Mouse (Mus musculus): ENCODE measurements around the gene Lclat1. TPM values are rescaled to one million over a fixed set of nuclear protein-coding genes. Genes with fewer than 3 reads are reported as not detected.
A peak's percentile ranks its signal among the peaks of the same experiment; 100 is the strongest.

Gene Lclat1
- polyA plus RNA-seq, 1 experiment from 2014 or later = 19.9 TPM

DNA sequence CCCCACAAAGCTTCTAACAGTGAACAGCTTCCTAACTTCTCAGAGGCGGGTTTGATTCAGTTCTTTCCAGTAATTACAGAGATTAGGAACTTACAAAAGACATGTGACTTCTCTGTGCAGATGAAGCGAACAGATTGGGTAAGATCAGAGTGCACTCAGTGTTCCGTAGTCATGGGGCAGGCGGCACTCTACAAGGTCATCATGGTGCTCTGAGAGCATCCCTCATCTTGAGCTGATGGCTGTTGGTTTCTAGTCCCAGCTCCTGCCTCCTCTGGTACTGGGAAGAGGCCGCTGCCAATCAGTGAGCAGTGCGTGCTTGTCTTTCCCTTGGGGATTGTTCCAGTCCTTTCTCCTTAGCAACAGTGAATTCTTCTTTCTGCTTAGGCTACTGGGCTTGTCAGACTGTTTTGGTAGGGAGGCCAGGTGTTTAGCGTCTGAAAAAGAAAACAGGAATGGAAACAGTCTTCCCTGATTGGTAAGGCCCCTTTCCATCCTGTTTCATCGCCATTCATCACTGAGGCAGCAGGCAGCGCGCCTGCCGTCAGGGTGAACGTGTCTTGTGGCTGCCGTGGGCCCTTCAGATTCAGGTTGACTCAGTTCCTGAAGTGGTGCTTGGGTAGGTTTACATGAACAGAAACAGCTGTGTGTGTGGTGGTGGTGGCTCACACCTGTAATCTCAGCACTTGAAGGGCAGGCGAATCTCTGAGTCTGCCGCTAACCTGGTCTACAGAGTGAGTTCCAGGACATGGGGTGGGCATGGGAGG lies 54.8 kb downstream of the Lclat1 start:
- no peaks in the 10 kb centered on the region for H3K9me3 ChIP-seq (ENCODE audit: control insufficient read depth, low read length)
- whole genome bisulfite sequencing = 82% methylated on average over 15 of the region's 15 CpGs
- no peak overlapping the region for H3K9ac ChIP-seq (ENCODE audit: low read depth, low read length)
- no peaks in the 10 kb centered on the region for H3K27me3 ChIP-seq (replicated peaks; ENCODE audit: control insufficient read depth, insufficient read depth, low read length)
- DNase-seq (ENCODE audit: low spot score) = no peak
- H3K4me1 ChIP-seq (ENCODE audit: control insufficient read depth, insufficient read depth, low read length) = no peaks in the 10 kb centered on the region; the same call in 1 of the 2 replicates
- no peak overlapping the region for H3K27ac ChIP-seq (replicated peaks; ENCODE audit: low read depth, low read length)
- no peak overlapping the region for H3K4me3 ChIP-seq (ENCODE audit: low read depth, low read length)
- H3K36me3 ChIP-seq (ENCODE audit: control insufficient read depth, insufficient read depth, low read length) = 0 out of 2 replicates have a peak, but pooled peaks cover 5% of the 10 kb centered on the region
- no peak for ATAC-seq (ENCODE audit: low read depth)
- H3K4me2 ChIP-seq (ENCODE audit: low read depth, low read length) = no peak overlapping the region

DNA sequence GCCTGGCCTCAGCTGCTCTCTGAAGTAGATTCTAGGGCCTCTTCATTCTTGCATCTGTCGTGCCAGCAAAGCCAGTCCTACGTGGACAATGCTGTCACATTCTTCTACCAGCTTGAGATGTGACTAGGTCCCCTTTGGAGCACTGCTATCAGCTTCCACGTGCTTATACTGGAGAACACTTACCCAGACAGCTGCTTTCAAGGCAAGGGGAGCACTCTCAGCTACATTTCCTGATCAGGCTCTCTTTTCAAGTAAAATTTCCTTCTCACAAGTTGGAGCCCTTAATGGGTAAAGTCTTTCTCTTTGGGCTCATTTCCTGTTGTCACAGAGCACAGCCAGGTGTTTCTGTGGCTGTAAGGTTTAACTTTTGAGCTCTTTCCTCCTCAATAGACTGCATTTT lies 55.8 kb downstream of the Lclat1 start:
- ATAC-seq (ENCODE audit: low read depth) = no peak

DNA sequence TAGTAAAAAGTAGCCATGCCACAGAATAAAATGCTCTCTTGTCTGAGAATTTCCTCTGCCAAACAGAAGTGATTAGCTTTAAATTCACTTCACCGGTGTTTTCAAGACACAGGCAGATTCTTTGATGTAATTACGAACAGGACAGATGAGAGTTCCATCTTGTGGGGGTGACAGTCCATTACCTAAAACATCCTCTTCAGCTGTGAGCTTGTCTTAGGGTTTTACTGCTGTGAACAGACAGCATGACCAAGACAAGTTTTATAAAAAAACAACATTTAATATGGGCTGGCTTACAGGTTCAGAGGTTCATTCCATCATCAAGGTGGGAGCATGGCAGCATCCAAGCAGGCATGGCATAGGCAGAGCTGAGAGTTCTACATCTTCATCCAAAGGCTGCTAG lies 56.3 kb downstream of the Lclat1 start:
- no peak overlapping the region for H3K4me2 ChIP-seq (ENCODE audit: low read depth, low read length)
- 0 out of 2 replicates have a peak, but pooled peaks cover 5% of the 10 kb centered on the region for H3K36me3 ChIP-seq (ENCODE audit: control insufficient read depth, insufficient read depth, low read length)
- DNase-seq (ENCODE audit: low spot score) = no peak
- H3K9me3 ChIP-seq (ENCODE audit: control insufficient read depth, low read length) = no peaks in the 10 kb centered on the region
- no peak overlapping the region for H3K4me3 ChIP-seq (ENCODE audit: low read depth, low read length)
- H3K9ac ChIP-seq (ENCODE audit: low read depth, low read length) = no peak overlapping the region
- no peaks in the 10 kb centered on the region for H3K27me3 ChIP-seq (replicated peaks; ENCODE audit: control insufficient read depth, insufficient read depth, low read length)
- ATAC-seq (ENCODE audit: low read depth) = no peak
- no peak overlapping the region for H3K27ac ChIP-seq (replicated peaks; ENCODE audit: low read depth, low read length)
- 73% methylated on average over 2 of the region's 2 CpGs for WGBS
- H3K4me1 ChIP-seq (ENCODE audit: control insufficient read depth, insufficient read depth, low read length) = no peaks in the 10 kb centered on the region; the same call in 1 of the 2 replicates

More for the DNA sequence above, 55.8 kb downstream of the Lclat1 start:
- DNase-seq (ENCODE audit: low spot score) = no peak
- Histone ChIP-seq H3K4me3 (ENCODE audit: low read depth, low read length) (no peak overlapping the region), H3K9me3 (ENCODE audit: control insufficient read depth, low read length) (no peaks in the 10 kb centered on the region), H3K4me1 (ENCODE audit: control insufficient read depth, insufficient read depth, low read length) (no peaks in the 10 kb centered on the region; the same call in 1 of the 2 replicates), H3K27ac (replicated peaks; ENCODE audit: low read depth, low read length) (no peak overlapping the region), H3K4me2 (ENCODE audit: low read depth, low read length) (no peak overlapping the region), H3K27me3 (replicated peaks; ENCODE audit: control insufficient read depth, insufficient read depth, low read length) (no peaks in the 10 kb centered on the region), H3K36me3 (ENCODE audit: control insufficient read depth, insufficient read depth, low read length) (0 out of 2 replicates have a peak, but pooled peaks cover 5% of the 10 kb centered on the region), H3K9ac (ENCODE audit: low read depth, low read length) (no peak overlapping the region)
- WGBS = 56% methylated on average over 3 of the region's 3 CpGs

DNA sequence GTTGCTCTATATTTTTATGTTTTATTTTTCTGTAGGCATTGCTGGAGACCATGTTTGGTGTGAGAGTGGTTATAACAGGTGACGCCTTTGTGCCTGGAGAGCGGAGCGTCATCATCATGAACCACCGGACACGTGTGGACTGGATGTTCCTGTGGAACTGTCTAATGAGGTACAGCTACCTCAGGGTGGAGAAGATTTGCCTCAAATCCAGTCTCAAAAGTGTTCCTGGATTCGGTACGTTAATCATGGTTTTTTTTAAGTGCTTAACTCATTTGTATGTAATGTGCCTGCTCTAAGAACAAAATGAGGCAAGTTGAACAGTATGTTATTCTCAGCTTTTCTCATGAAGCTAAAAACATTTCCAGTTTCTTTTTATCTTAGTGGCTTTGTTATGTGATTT lies 61.7 kb downstream of the Lclat1 start:
- 84% methylated on average over 7 of the region's 7 CpGs for WGBS
- Histone ChIP-seq H3K9me3 (ENCODE audit: control insufficient read depth, low read length) (no peaks in the 10 kb centered on the region), H3K9ac (ENCODE audit: low read depth, low read length) (no peak overlapping the region), H3K36me3 (ENCODE audit: control insufficient read depth, insufficient read depth, low read length) (0 out of 2 replicates have a peak, but pooled peaks cover 13% of the 10 kb centered on the region), H3K4me2 (ENCODE audit: low read depth, low read length) (no peak overlapping the region), H3K27ac (replicated peaks; ENCODE audit: low read depth, low read length) (no peak overlapping the region), H3K4me3 (ENCODE audit: low read depth, low read length) (no peak overlapping the region), H3K27me3 (replicated peaks; ENCODE audit: control insufficient read depth, insufficient read depth, low read length) (no peaks in the 10 kb centered on the region), H3K4me1 (ENCODE audit: control insufficient read depth, insufficient read depth, low read length) (no peaks in the 10 kb centered on the region; the same call in 1 of the 2 replicates)
- no peak for DNase-seq (ENCODE audit: low spot score)
- ATAC-seq (ENCODE audit: low read depth) = no peak

DNA sequence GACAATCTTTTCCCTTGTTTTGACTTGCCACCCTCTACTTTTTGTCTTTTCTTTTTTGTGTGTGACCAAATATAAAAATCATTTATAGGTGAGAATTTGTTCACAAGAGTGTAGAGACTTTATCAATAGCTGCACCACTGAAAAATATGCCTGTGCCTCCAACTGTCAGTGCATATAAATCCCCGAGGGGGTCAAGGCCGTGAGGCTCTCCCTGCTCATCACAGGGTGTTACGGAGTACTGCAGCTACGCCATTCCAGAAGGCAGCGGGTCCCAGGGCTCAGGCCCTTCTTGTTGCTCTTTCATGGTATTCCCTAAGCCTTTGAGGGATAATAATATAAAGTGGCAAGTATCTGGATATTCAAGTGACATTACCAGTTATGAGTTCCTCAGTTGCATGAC lies 62.4 kb downstream of the Lclat1 start:
- no peaks in the 10 kb centered on the region for H3K27me3 ChIP-seq (replicated peaks; ENCODE audit: control insufficient read depth, insufficient read depth, low read length)
- H3K27ac ChIP-seq (replicated peaks; ENCODE audit: low read depth, low read length) = no peak overlapping the region
- 0 out of 2 replicates have a peak, but pooled peaks cover 9% of the 10 kb centered on the region for H3K36me3 ChIP-seq (ENCODE audit: control insufficient read depth, insufficient read depth, low read length)
- no peak for DNase-seq (ENCODE audit: low spot score)
- H3K4me2 ChIP-seq (ENCODE audit: low read depth, low read length) = no peak overlapping the region
- H3K4me3 ChIP-seq (ENCODE audit: low read depth, low read length) = no peak overlapping the region
- no peak overlapping the region for H3K9ac ChIP-seq (ENCODE audit: low read depth, low read length)
- H3K4me1 ChIP-seq (ENCODE audit: control insufficient read depth, insufficient read depth, low read length) = peaks cover 7% of the 10 kb centered on the region
- no peaks in the 10 kb centered on the region for H3K9me3 ChIP-seq (ENCODE audit: control insufficient read depth, low read length)
- no peak for ATAC-seq (ENCODE audit: low read depth)
- WGBS = 81% methylated on average over 5 of the region's 5 CpGs

DNA sequence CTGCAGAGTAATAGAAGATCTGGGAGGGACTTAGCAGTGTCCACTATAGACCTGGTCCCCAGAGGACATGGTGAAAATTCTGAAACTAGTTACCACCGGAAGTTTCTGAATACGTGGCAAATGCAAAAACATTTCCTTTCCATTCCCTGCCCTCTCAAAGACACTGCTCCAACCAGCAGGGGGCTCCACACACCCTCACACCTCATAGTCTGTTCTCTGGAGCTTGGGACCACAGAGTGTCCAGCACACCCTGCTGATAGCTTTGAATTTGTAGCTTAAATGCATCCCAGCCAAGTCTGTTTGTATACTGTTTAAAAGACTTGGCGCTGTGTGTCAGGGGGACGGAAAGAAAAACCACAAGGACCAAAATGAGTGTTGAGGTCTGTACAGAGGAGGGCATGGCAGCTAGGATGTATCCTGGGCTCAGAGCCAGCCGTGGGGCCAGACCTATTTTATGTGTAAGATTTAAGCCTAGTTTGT lies 66.3 kb downstream of the Lclat1 start:
- Histone ChIP-seq H3K36me3 (ENCODE audit: control insufficient read depth, insufficient read depth, low read length) (0 out of 2 replicates have a peak, but pooled peaks cover 9% of the 10 kb centered on the region), H3K4me1 (ENCODE audit: control insufficient read depth, insufficient read depth, low read length) (peaks cover 8% of the 10 kb centered on the region), H3K4me3 (ENCODE audit: low read depth, low read length) (no peak overlapping the region), H3K27me3 (replicated peaks; ENCODE audit: control insufficient read depth, insufficient read depth, low read length) (no peaks in the 10 kb centered on the region), H3K4me2 (ENCODE audit: low read depth, low read length) (no peak overlapping the region), H3K9me3 (ENCODE audit: control insufficient read depth, low read length) (no peaks in the 10 kb centered on the region), H3K9ac (ENCODE audit: low read depth, low read length) (no peak overlapping the region), H3K27ac (replicated peaks; ENCODE audit: low read depth, low read length) (0 out of 2 replicates have a peak overlapping the region, but pooled peaks have one; percentile 59)
- 60% methylated on average over 5 of the region's 5 CpGs for WGBS
- ATAC-seq (ENCODE audit: low read depth) (peak; percentile 89), DNase-seq (ENCODE audit: low spot score) (peak; percentile 91)

DNA sequence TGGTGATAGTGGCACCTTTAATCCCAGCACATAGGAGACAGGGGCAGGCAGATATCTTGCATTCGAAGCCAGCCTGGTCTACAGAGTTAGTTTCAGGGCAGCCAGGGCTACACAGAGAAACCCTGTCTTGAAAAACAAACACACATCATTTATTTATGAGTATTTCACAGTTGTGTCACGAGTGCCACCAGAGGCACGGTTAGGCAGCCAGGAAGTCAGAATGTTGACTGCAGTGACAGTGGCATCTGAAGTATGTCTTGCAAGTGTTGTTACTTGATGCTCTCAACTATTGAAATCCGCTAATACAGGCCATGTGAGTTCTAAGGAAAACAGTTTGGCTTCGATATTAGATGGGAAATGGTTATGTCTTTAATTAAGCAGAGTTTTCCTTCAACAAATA lies 67.9 kb downstream of the Lclat1 start:
- ATAC-seq (ENCODE audit: low read depth) (no peak), DNase-seq (ENCODE audit: low spot score) (no peak)
- Histone ChIP-seq H3K4me2 (ENCODE audit: low read depth, low read length) (no peak overlapping the region), H3K36me3 (ENCODE audit: control insufficient read depth, insufficient read depth, low read length) (no peaks in the 10 kb centered on the region), H3K9ac (ENCODE audit: low read depth, low read length) (no peak overlapping the region), H3K4me1 (ENCODE audit: control insufficient read depth, insufficient read depth, low read length) (peaks cover 8% of the 10 kb centered on the region), H3K9me3 (ENCODE audit: control insufficient read depth, low read length) (no peaks in the 10 kb centered on the region), H3K4me3 (ENCODE audit: low read depth, low read length) (no peak overlapping the region), H3K27me3 (replicated peaks; ENCODE audit: control insufficient read depth, insufficient read depth, low read length) (no peaks in the 10 kb centered on the region), H3K27ac (replicated peaks; ENCODE audit: low read depth, low read length) (no peak overlapping the region)
- WGBS = 64% methylated on average over 5 of the region's 5 CpGs

DNA sequence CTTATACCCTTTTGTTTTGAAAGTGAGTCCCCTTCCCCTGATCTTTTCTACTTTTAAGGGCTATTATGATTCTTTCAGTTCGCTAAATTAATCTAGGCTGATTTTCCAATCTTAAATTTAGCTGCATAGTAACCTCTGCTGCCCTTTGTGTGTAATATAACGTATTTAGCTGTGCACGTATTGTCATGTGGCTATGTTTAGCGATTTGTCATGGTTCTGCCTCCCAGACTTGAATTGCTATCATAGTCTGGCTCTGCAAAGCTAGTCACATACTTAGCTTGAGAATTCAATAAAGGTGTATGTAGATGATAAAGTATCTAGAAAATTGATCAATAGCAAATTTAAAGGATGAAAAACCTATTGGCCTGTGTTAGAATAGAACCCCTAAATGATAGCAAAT lies 69.3 kb downstream of the Lclat1 start:
- peaks cover 8% of the 10 kb centered on the region for H3K4me1 ChIP-seq (ENCODE audit: control insufficient read depth, insufficient read depth, low read length)
- H3K36me3 ChIP-seq (ENCODE audit: control insufficient read depth, insufficient read depth, low read length) = no peaks in the 10 kb centered on the region
- ATAC-seq (ENCODE audit: low read depth) (no peak), DNase-seq (ENCODE audit: low spot score) (no peak)
- H3K9me3 ChIP-seq (ENCODE audit: control insufficient read depth, low read length) = no peaks in the 10 kb centered on the region
- H3K27ac ChIP-seq (replicated peaks; ENCODE audit: low read depth, low read length) = no peak overlapping the region
- no peak overlapping the region for H3K4me2 ChIP-seq (ENCODE audit: low read depth, low read length)
- no peak overlapping the region for H3K9ac ChIP-seq (ENCODE audit: low read depth, low read length)
- no peak overlapping the region for H3K4me3 ChIP-seq (ENCODE audit: low read depth, low read length)
- no peaks in the 10 kb centered on the region for H3K27me3 ChIP-seq (replicated peaks; ENCODE audit: control insufficient read depth, insufficient read depth, low read length)
- WGBS = 68% methylated on average over 4 of the region's 4 CpGs

Measured in embryonic facial prominence, embryonic 14.5 days (tissue).